Mouse (Mus musculus) stomach, embryonic 14.5 days (tissue): ENCODE data around the gene Fhdc1. TPM values are rescaled to one million over a fixed set of nuclear protein-coding genes. Genes with fewer than 3 reads are reported as not detected.

ENCODE experiments used
- ATAC-seq: fragments of 200-750 bp; cut with Nextera tagmentation; 2 replicates; pipeline ENCODE4 v1.8.0; 2017; ENCODE audit warnings: low read depth, moderate TSS enrichment; ENCODE audit not compliant: insufficient number of reproducible peaks, insufficient read depth, low FRiP score
- H3K27ac ChIP-seq: fragments of 300-500 bp; sonication (generic); 2 replicates; pipeline ENCODE4 v1.5.1; 2014; ENCODE audit warnings: mild to moderate bottlenecking, low read length, moderate library complexity, mixed read lengths
- H3K27me3 ChIP-seq: fragments of 300-500 bp; sonication (generic); 2 replicates; pipeline ENCODE4 v1.6.1; 2014; ENCODE audit warnings: low read length, control low read depth, mixed read lengths; ENCODE audit not compliant: control insufficient read depth, insufficient read depth
- H3K36me3 ChIP-seq: fragments of 300-500 bp; sonication (generic); 2 replicates; pipeline ENCODE4 v1.6.1; 2014; ENCODE audit warnings: mild to moderate bottlenecking, control low read depth, low read length, moderate library complexity, mixed read lengths; ENCODE audit not compliant: control insufficient read depth, insufficient read depth
- H3K4me1 ChIP-seq: fragments of 300-500 bp; sonication (generic); 2 replicates; pipeline ENCODE4 v1.6.1; 2014; ENCODE audit warnings: low read length, control low read depth, mixed read lengths; ENCODE audit not compliant: control insufficient read depth, insufficient read depth
- H3K4me2 ChIP-seq: fragments of 300-500 bp; sonication (generic); replicated peaks from 2 replicates; pipeline ENCODE4 v1.6.1; 2014; ENCODE audit warnings: low read depth, low read length, control low read depth
- H3K4me3 ChIP-seq: fragments of 300-500 bp; sonication (generic); 2 replicates; pipeline ENCODE4 v1.5.1; 2014; ENCODE audit warnings: low read depth, low read length, control low read depth
- H3K9ac ChIP-seq: fragments of 300-500 bp; sonication (generic); replicated peaks from 2 replicates; pipeline ENCODE4 v1.6.1; 2014; ENCODE audit warnings: low read depth, mild to moderate bottlenecking, control low read depth, low read length, moderate library complexity, mixed read lengths
- H3K9me3 ChIP-seq: fragments of 300-500 bp; sonication (generic); 2 replicates; pipeline ENCODE4 v1.6.1; 2016; ENCODE audit warnings: low read depth, low read length, control low read depth; ENCODE audit not compliant: control insufficient read depth
- WGBS: fragments of 180-500 bp; shearing (Covaris S2); extraction: QIAGEN DNeasy Blood & Tissue Kit; methylation state at CpG from one replicate; pipeline ENCODE4 v1.1.7; 2014; 5-methylcytosine and 5-hydroxymethylcytosine counted together
- polyA plus RNA-seq: library from polyadenylated mRNA; unstranded; fragments of >200 nt; fragmentation: Nextera tagmentation; extraction: Ambion mirVana; gene quantifications from 2 replicates; pipeline ENCODE4 v1.2.1, GENCODE M21; 2014

Fhdc1 gene
- polyA plus RNA-seq, 1 experiment from 2014 or later, result 12.1 TPM

DNA sequence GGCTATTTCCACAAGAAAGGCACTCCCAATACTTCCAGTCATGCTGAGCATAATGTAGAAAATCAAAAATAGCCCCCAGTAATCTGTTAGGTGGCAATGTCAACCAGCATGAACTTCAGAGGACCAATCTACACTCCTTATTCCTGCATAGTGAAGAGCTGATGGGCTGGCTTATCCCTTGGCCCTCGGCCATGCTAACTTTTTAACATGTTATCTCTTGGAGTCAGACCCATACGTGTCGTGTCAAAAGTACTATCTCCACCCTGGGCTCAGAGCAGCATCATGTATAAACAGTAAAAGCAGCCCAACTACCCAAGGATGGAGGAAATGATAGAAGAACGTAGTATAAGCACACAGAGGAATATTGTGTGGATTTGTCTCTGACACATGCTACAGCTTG lies 9.1 kb downstream of the Fhdc1 start:
- no peak overlapping the region for H3K4me2 ChIP-seq
- H3K27me3 ChIP-seq, result no peaks in the 10 kb centered on the region
- H3K9me3 ChIP-seq, result no peaks in the 10 kb centered on the region
- H3K9ac ChIP-seq, result no peak overlapping the region
- H3K36me3 ChIP-seq, result no peaks in the 10 kb centered on the region
- no peak overlapping the region for H3K4me3 ChIP-seq
- WGBS, result 70% methylated on average over 4 of the region's 4 CpGs
- peak; percentile 79; the same call in 1 of the 2 replicates for ATAC-seq
- H3K27ac ChIP-seq, result no peak overlapping the region
- peaks cover 32% of the 10 kb centered on the region for H3K4me1 ChIP-seq

GRCm38 (mm10) chr3:84468111-84468453 lies 12.1 kb downstream of the Fhdc1 start:
- Histone ChIP-seq H3K9me3 (no peaks in the 10 kb centered on the region), H3K36me3 (no peaks in the 10 kb centered on the region), H3K27me3 (no peaks in the 10 kb centered on the region), H3K9ac (no peak overlapping the region), H3K4me2 (no peak overlapping the region), H3K4me1 (peaks cover 22% of the 10 kb centered on the region), H3K27ac (no peak overlapping the region), H3K4me3 (no peak overlapping the region)
- ATAC-seq, result no peak; the same call in 1 of the 2 replicates
- WGBS, result 58% methylated on average over 4 of the region's 4 CpGs

- no peaks in the 10 kb centered on the region for H3K36me3 ChIP-seq
- H3K4me2 ChIP-seq, result no peak overlapping the region
- no peak for ATAC-seq
- no peak overlapping the region for H3K27ac ChIP-seq
- H3K4me1 ChIP-seq, result peaks cover 16% of the 10 kb centered on the region
- H3K4me3 ChIP-seq, result no peak overlapping the region
- H3K27me3 ChIP-seq, result no peaks in the 10 kb centered on the region
- WGBS, result 58% methylated on average over 10 of the region's 10 CpGs
- H3K9me3 ChIP-seq, result no peaks in the 10 kb centered on the region
- no peak overlapping the region for H3K9ac ChIP-seq
Measured at GRCm38 (mm10) chr3:84467419-84468110, 12.7 kb downstream of the Fhdc1 start.

DNA sequence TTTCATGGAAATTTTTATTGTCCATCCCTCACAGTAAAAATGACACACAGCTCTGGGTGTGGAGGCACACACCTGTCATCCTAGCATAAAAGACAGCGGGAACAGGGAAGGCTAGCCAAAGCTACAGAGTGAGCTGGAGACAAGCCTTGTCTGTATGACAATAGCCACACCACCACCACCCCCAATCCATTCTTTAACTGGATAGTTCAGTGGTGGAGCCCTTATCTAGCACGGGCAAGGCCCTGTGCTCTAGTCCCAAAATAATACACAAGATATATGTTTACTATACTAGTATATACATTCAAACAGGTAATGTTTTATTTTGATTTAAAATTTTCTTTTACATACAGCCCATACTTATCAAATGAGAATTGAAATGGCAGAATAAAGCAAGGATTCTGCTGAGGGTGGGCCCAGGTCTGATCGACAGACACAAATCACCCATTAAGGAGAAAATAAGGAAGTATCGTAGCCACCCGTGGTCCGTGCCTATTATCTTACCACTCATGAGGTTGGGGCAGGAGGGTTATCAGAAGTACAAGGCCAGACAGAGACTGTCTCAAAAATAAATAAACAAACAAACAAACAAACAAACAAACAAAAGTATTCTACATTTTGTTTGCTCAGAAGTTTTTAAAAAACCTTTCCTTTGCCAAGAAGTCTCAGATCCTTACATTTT lies 14.3 kb downstream of the Fhdc1 start:
- WGBS, result 76% methylated on average over 6 of the region's 6 CpGs
- ATAC-seq, result no peak
- H3K4me3 ChIP-seq, result no peak overlapping the region
- H3K27me3 ChIP-seq, result no peaks in the 10 kb centered on the region
- no peaks in the 10 kb centered on the region for H3K36me3 ChIP-seq
- no peak overlapping the region for H3K4me2 ChIP-seq
- no peak overlapping the region for H3K27ac ChIP-seq
- H3K9me3 ChIP-seq, result no peaks in the 10 kb centered on the region
- no peak overlapping the region for H3K9ac ChIP-seq
- peaks cover 22% of the 10 kb centered on the region for H3K4me1 ChIP-seq

DNA sequence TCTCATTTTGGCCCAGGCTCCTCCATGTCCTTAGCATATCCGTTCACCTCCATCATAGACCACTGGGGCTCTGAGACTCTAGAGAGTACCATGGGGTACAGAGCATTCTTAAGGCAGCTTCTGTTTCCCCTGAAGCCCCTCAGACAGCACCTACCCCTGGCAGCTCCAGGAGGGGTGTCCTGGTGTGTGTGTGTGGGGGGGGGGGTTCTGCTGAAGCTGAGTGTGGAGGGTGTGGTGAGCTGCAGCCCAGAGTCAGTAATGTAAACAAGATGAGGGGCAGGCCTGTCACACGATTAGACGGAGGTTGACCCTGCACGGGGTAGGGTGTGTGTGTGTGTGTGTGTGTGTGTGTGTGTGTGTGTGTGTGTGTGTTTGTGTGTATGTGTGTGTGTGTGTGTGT lies 18.5 kb downstream of the Fhdc1 start:
- Histone ChIP-seq H3K4me2 (no peak overlapping the region), H3K27me3 (no peaks in the 10 kb centered on the region), H3K36me3 (no peaks in the 10 kb centered on the region), H3K4me3 (no peak overlapping the region), H3K4me1 (peaks cover 25% of the 10 kb centered on the region), H3K27ac (no peak overlapping the region; the same call in 1 of the 2 replicates), H3K9me3 (no peaks in the 10 kb centered on the region), H3K9ac (no peak overlapping the region)
- peak; percentile 63; the same call in 1 of the 2 replicates for ATAC-seq
- 16% methylated on average over 4 of the region's 4 CpGs for WGBS

- 9% methylated on average over 12 of the region's 12 CpGs for WGBS
- peak; percentile 43; the same call in 1 of the 2 replicates for ATAC-seq
- Histone ChIP-seq H3K9ac (no peak overlapping the region), H3K4me3 (no peak overlapping the region), H3K36me3 (no peaks in the 10 kb centered on the region), H3K27ac (peak overlapping the region; percentile 88), H3K9me3 (no peaks in the 10 kb centered on the region), H3K27me3 (no peaks in the 10 kb centered on the region), H3K4me2 (no peak overlapping the region), H3K4me1 (peaks cover 25% of the 10 kb centered on the region)
Measured at GRCm38 (mm10) chr3:84460952-84461351, 19.3 kb downstream of the Fhdc1 start.

GRCm38 (mm10) chr3:84460499-84460898 lies 19.7 kb downstream of the Fhdc1 start:
- Histone ChIP-seq H3K36me3 (no peaks in the 10 kb centered on the region), H3K27me3 (no peaks in the 10 kb centered on the region), H3K9me3 (no peaks in the 10 kb centered on the region), H3K27ac (peak overlapping the region; percentile 88), H3K4me1 (peaks cover 25% of the 10 kb centered on the region), H3K4me2 (no peak overlapping the region), H3K4me3 (no peak overlapping the region), H3K9ac (no peak overlapping the region)
- 0 out of 2 replicates have a peak, but pooled peaks have one; percentile 39 for ATAC-seq
- 5% methylated on average over 3 of the region's 3 CpGs for WGBS

GRCm38 (mm10) chr3:84455733-84456417 lies 24.4 kb downstream of the Fhdc1 start:
- Histone ChIP-seq H3K9me3 (no peaks in the 10 kb centered on the region), H3K36me3 (no peaks in the 10 kb centered on the region; the same call in 1 of the 2 replicates), H3K27me3 (no peaks in the 10 kb centered on the region), H3K27ac (no peak overlapping the region), H3K9ac (no peak overlapping the region), H3K4me3 (no peak overlapping the region), H3K4me1 (peaks cover 10% of the 10 kb centered on the region), H3K4me2 (no peak overlapping the region)
- no peak for ATAC-seq
- WGBS, result 56% methylated on average over 12 of the region's 12 CpGs
